Mouse (Mus musculus) forebrain, embryonic 14.5 days (tissue): ENCODE measurements around the gene Hand1. TPM values are rescaled to one million over a fixed set of nuclear protein-coding genes. Genes with fewer than 3 reads are reported as not detected.

Experiments
- ATAC-seq: fragments of 200-750 bp; cut with Nextera tagmentation; 2 replicates; pipeline ENCODE4 v1.8.0; 2017; ENCODE audit warnings: mild to moderate bottlenecking, moderate library complexity
- DNase-seq: peaks from one replicate; pipeline ENCODE4 v3.0.0-alpha.2; 2015; ENCODE audit warnings: low spot score
- H3K27ac ChIP-seq: fragments of 300-500 bp; sonication (generic); 2 replicates; pipeline ENCODE4 v1.5.1; 2014; ENCODE audit warnings: low read depth, mild to moderate bottlenecking, control low read depth, low read length, moderate library complexity
- H3K27me3 ChIP-seq: fragments of 300-500 bp; sonication (generic); replicated peaks from 2 replicates; pipeline ENCODE4 v1.6.1; 2014; ENCODE audit warnings: low read length, control low read depth, mixed read lengths; ENCODE audit not compliant: control insufficient read depth, insufficient read depth
- H3K36me3 ChIP-seq: fragments of 300-500 bp; sonication (generic); 2 replicates; pipeline ENCODE4 v1.6.1; 2014; ENCODE audit warnings: low read length, control low read depth; ENCODE audit not compliant: control insufficient read depth, insufficient read depth
- H3K4me1 ChIP-seq: fragments of 300-500 bp; sonication (generic); 2 replicates; pipeline ENCODE4 v1.6.1; 2014; ENCODE audit warnings: antibody characterized with exemption, low read length, control low read depth; ENCODE audit not compliant: control insufficient read depth, insufficient read depth
- H3K4me2 ChIP-seq: fragments of 300-500 bp; sonication (generic); 2 replicates; pipeline ENCODE4 v1.6.1; 2014; ENCODE audit warnings: mild to moderate bottlenecking, control low read depth, low read length
- H3K4me3 ChIP-seq: fragments of 300-500 bp; sonication (generic); 2 replicates; pipeline ENCODE4 v1.5.1; 2014; ENCODE audit warnings: low read depth, low read length, control low read depth
- H3K9ac ChIP-seq: fragments of 300-500 bp; sonication (generic); 2 replicates; pipeline ENCODE4 v1.6.1; 2014; ENCODE audit warnings: mild to moderate bottlenecking, low read length, control low read depth, moderate library complexity
- H3K9me3 ChIP-seq: fragments of 300-500 bp; sonication (generic); replicated peaks from 2 replicates; pipeline ENCODE4 v1.6.1; 2016; ENCODE audit warnings: low read length, control low read depth, mixed read lengths; ENCODE audit not compliant: control insufficient read depth
- WGBS: fragments of 180-500 bp; shearing (Covaris S2); extraction: QIAGEN DNeasy Blood & Tissue Kit; methylation state at CpG from one replicate; pipeline ENCODE4 v1.1.7; 2014; 5-methylcytosine and 5-hydroxymethylcytosine counted together
- polyA plus RNA-seq: library from polyadenylated mRNA; unstranded; fragments of >200 nt; fragmentation: Nextera tagmentation; extraction: Ambion mirVana; gene quantifications from 2 replicates; pipeline ENCODE4 v1.2.1, GENCODE M21; 2014

Hand1 gene
- not detected in 2 replicates for polyA plus RNA-seq

GRCm38 (mm10) chr11:57832552-57833201, at the start of gene Hand1:
Gene Hand1 (minus strand): TSS chr11:57832818.
- Histone ChIP-seq H3K9ac (no peak within 1 kb of the TSS), H3K4me2 (no peak within 1 kb of the TSS), H3K27ac (no peak within 1 kb of the TSS), H3K4me1 (peaks cover 2% of the 10 kb centered on the region; the same call in 1 of the 2 replicates), H3K4me3 (no peak within 1 kb of the TSS), H3K27me3 (peaks cover 80% of the 10 kb centered on the region), H3K36me3 (no peaks in the 10 kb centered on the region), H3K9me3 (no peaks in the 10 kb centered on the region)
- ATAC-seq (no peak), DNase-seq (no peak)
- WGBS: 3% methylated on average over 23 of the region's 23 CpGs

GRCm38 (mm10) chr11:57876157-57876556, 43.5 kb upstream of the Hand1 start:
- Histone ChIP-seq H3K9ac (no peak overlapping the region), H3K4me1 (no peaks in the 10 kb centered on the region), H3K36me3 (no peaks in the 10 kb centered on the region), H3K9me3 (no peaks in the 10 kb centered on the region), H3K4me2 (no peak overlapping the region), H3K27ac (no peak overlapping the region), H3K4me3 (no peak overlapping the region), H3K27me3 (no peaks in the 10 kb centered on the region)
- DNase-seq: no peak
- ATAC-seq: no peak
- 82% methylated on average over 2 of the region's 2 CpGs for WGBS

GRCm38 (mm10) chr11:57873014-57873413, 40.4 kb upstream of the Hand1 start:
- no peaks in the 10 kb centered on the region for H3K36me3 ChIP-seq
- no peak overlapping the region for H3K4me3 ChIP-seq
- no peak overlapping the region for H3K4me2 ChIP-seq
- ATAC-seq (no peak), DNase-seq (no peak)
- no peak overlapping the region for H3K27ac ChIP-seq
- H3K9ac ChIP-seq: no peak overlapping the region
- WGBS: 80% methylated on average over 3 of the region's 3 CpGs
- no peaks in the 10 kb centered on the region for H3K27me3 ChIP-seq
- H3K9me3 ChIP-seq: no peaks in the 10 kb centered on the region
- no peaks in the 10 kb centered on the region for H3K4me1 ChIP-seq

GRCm38 (mm10) chr11:57868753-57869460, 36.3 kb upstream of the Hand1 start:
- H3K36me3 ChIP-seq: no peaks in the 10 kb centered on the region
- H3K9me3 ChIP-seq: no peaks in the 10 kb centered on the region
- H3K4me3 ChIP-seq: no peak overlapping the region
- no peaks in the 10 kb centered on the region for H3K4me1 ChIP-seq
- H3K27me3 ChIP-seq: no peaks in the 10 kb centered on the region
- H3K4me2 ChIP-seq: no peak overlapping the region
- 51% methylated on average over 9 of the region's 9 CpGs for WGBS
- no peak overlapping the region for H3K9ac ChIP-seq
- H3K27ac ChIP-seq: no peak overlapping the region
- ATAC-seq: no peak
- peak; percentile 55 for DNase-seq

- Histone ChIP-seq H3K9ac (no peak overlapping the region), H3K4me2 (no peak overlapping the region), H3K36me3 (no peaks in the 10 kb centered on the region), H3K9me3 (no peaks in the 10 kb centered on the region), H3K4me3 (no peak overlapping the region), H3K27me3 (no peaks in the 10 kb centered on the region), H3K27ac (no peak overlapping the region), H3K4me1 (no peaks in the 10 kb centered on the region)
- 42% methylated on average over 7 of the region's 7 CpGs for WGBS
- no peak for ATAC-seq
- DNase-seq: no peak
Observed at GRCm38 (mm10) chr11:57866466-57866865, 33.8 kb upstream of the Hand1 start.

GRCm38 (mm10) chr11:57864577-57864976, 32.0 kb upstream of the Hand1 start:
- H3K4me2 ChIP-seq: no peak overlapping the region
- H3K9ac ChIP-seq: no peak overlapping the region
- H3K4me3 ChIP-seq: no peak overlapping the region
- H3K36me3 ChIP-seq: no peaks in the 10 kb centered on the region
- WGBS: 63% methylated on average over 8 of the region's 8 CpGs
- no peaks in the 10 kb centered on the region for H3K9me3 ChIP-seq
- ATAC-seq (no peak), DNase-seq (no peak)
- no peaks in the 10 kb centered on the region for H3K27me3 ChIP-seq
- no peak overlapping the region for H3K27ac ChIP-seq
- no peaks in the 10 kb centered on the region for H3K4me1 ChIP-seq

- Histone ChIP-seq H3K27me3 (no peaks in the 10 kb centered on the region), H3K9me3 (no peaks in the 10 kb centered on the region), H3K9ac (no peak overlapping the region), H3K27ac (no peak overlapping the region), H3K4me3 (no peak overlapping the region), H3K4me1 (no peaks in the 10 kb centered on the region), H3K4me2 (no peak overlapping the region), H3K36me3 (no peaks in the 10 kb centered on the region)
- DNase-seq (no peak), ATAC-seq (no peak)
- WGBS: 91% methylated on average over 7 of the region's 7 CpGs
Observed at GRCm38 (mm10) chr11:57862088-57862487, 29.5 kb upstream of the Hand1 start.

- ATAC-seq (no peak), DNase-seq (no peak)
- Histone ChIP-seq H3K36me3 (no peaks in the 10 kb centered on the region), H3K27me3 (no peaks in the 10 kb centered on the region), H3K4me2 (no peak overlapping the region), H3K4me1 (no peaks in the 10 kb centered on the region), H3K27ac (no peak overlapping the region), H3K4me3 (no peak overlapping the region), H3K9ac (no peak overlapping the region), H3K9me3 (no peaks in the 10 kb centered on the region)
- WGBS: 49% methylated on average over 4 of the region's 4 CpGs
Observed at GRCm38 (mm10) chr11:57857709-57858108, 25.1 kb upstream of the Hand1 start.

GRCm38 (mm10) chr11:57853571-57853970, 21.0 kb upstream of the Hand1 start:
- ATAC-seq: no peak
- Histone ChIP-seq H3K9ac (no peak overlapping the region), H3K27me3 (no peaks in the 10 kb centered on the region), H3K4me3 (no peak overlapping the region), H3K4me2 (no peak overlapping the region), H3K9me3 (no peaks in the 10 kb centered on the region), H3K36me3 (no peaks in the 10 kb centered on the region), H3K27ac (no peak overlapping the region), H3K4me1 (no peaks in the 10 kb centered on the region)
- WGBS: 77% methylated on average over 6 of the region's 6 CpGs
- DNase-seq: no peak
